Mouse (Mus musculus): Measurements from ENCODE around the gene Rasgrp2. TPM values are rescaled to one million over a fixed set of nuclear protein-coding genes. Genes with fewer than 3 reads are reported as not detected.

Gene Rasgrp2
- polyA plus RNA-seq (2015; fragmentation: Nextera tagmentation; extraction: Ambion mirVana) = 34.6 and 41.3 TPM in 2 replicates

DNA sequence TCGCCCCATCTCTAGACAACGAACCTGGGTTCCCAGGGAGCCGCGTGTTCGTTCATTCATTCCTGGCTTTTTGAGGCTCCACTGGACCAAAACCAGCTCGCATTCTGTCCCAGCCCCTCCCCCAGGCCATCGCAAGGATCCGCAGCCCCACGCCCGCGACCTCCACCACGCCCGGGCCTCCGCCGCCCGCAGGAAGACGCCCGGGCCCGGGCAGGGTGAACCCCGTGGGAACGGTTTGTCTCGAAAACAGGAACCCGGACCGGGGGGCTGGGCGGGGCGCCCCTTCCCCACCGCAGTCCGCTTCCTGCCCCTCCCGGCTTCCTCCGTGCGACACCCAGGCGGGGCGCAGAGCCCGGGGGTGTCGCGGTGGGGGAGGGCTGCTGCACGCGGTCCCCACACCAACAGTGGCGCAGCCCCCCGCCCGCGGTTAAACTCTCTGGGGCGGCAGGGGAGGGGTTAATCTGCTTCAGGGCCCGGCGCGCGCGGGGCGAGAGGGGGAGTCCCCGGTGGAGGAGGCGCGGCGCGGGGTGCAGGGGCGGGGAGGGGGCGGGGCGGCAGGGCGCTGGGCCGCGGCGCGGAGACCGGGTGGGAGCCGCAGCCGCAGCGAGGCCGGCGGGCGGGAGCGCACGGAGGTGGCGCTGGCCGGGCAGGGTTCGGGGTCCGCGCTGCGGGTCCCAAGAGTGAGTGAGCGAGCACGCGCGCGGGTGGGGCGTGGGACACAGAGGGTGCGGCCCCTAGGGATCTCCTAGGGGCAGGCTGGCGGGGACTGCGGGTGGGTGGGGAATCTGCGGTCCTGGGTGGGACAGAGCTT lies at the start of gene Rasgrp2:
Rasgrp2 (plus strand) TSS at position 56 of the 811 bp plus-strand sequence.
- peaks cover 21% of the 10 kb centered on the region for H3K27me3 ChIP-seq

GRCm38 (mm10) chr19:6351431-6352106 lies 47.6 kb upstream of the Rasgrp2 start:
- H3K36me3 ChIP-seq = peaks cover 32% of the 10 kb centered on the region
- H3K27ac ChIP-seq (replicated peaks) = no peak overlapping the region
- 58% methylated on average over 14 of the region's 14 CpGs for WGBS
- no peaks in the 10 kb centered on the region for H3K4me1 ChIP-seq
- no peak for ATAC-seq (replicated peaks)
- no peaks in the 10 kb centered on the region for H3K9me3 ChIP-seq
- H3K4me3 ChIP-seq = no peak overlapping the region
- no peak overlapping the region for H3K9ac ChIP-seq (replicated peaks)
- no peaks in the 10 kb centered on the region for H3K27me3 ChIP-seq
- no peak overlapping the region for H3K4me2 ChIP-seq (replicated peaks)

More for the DNA sequence above, at the start of gene Rasgrp2:
- H3K36me3 ChIP-seq = no peaks in the 10 kb centered on the region
- H3K9me3 ChIP-seq = no peaks in the 10 kb centered on the region
- peak; percentile 19 for ATAC-seq (replicated peaks)
- WGBS = under 1% methylated on average over 83 of the region's 87 CpGs
- peak within 1 kb of the TSS; percentile 72 for H3K27ac ChIP-seq (replicated peaks)
- H3K4me2 ChIP-seq (replicated peaks) = peak within 1 kb of the TSS; percentile 99
- H3K4me3 ChIP-seq = peak within 1 kb of the TSS; percentile 79
- peak within 1 kb of the TSS; percentile 63 for H3K9ac ChIP-seq (replicated peaks)
- H3K4me1 ChIP-seq = peaks cover 39% of the 10 kb centered on the region

GRCm38 (mm10) chr19:6352107-6352505 lies 47.0 kb upstream of the Rasgrp2 start:
- 89% methylated on average over 2 of the region's 2 CpGs for WGBS
- H3K36me3 ChIP-seq = peaks cover 26% of the 10 kb centered on the region
- ATAC-seq (replicated peaks) = no peak

DNA sequence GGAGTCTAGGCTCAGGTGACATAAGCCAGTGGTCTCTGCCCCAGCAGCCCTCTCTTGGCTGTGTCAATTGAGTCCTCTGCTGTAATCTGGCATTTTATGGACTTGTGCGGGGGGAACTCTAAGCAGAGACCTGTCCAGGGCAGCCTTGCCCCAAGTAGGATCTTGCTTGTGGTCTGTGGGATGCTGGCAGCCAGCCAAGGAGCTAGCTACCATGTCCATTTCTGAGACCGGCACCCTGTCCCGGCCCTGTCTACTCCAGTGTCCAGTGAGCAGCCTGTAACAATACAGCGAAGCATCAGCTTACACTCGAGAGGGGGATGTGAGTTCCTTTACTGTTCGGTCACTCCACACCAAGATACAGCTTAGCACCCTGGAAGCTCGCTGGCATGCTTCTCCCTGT lies 45.1 kb upstream of the Rasgrp2 start:
- no peak overlapping the region for H3K4me2 ChIP-seq (replicated peaks)
- no peak overlapping the region for H3K27ac ChIP-seq (replicated peaks)
- H3K9ac ChIP-seq (replicated peaks) = no peak overlapping the region
- ATAC-seq (replicated peaks) = no peak
- peaks cover 17% of the 10 kb centered on the region for H3K36me3 ChIP-seq
- H3K4me1 ChIP-seq = no peaks in the 10 kb centered on the region
- WGBS = 80% methylated on average over 7 of the region's 7 CpGs
- no peak overlapping the region for H3K4me3 ChIP-seq
- no peaks in the 10 kb centered on the region for H3K27me3 ChIP-seq
- no peaks in the 10 kb centered on the region for H3K9me3 ChIP-seq

More at GRCm38 (mm10) chr19:6352107-6352505, 47.0 kb upstream of the Rasgrp2 start:
- no peaks in the 10 kb centered on the region for H3K4me1 ChIP-seq
- H3K27ac ChIP-seq (replicated peaks) = no peak overlapping the region
- no peaks in the 10 kb centered on the region for H3K27me3 ChIP-seq
- H3K4me2 ChIP-seq (replicated peaks) = no peak overlapping the region
- no peak overlapping the region for H3K4me3 ChIP-seq
- H3K9me3 ChIP-seq = no peaks in the 10 kb centered on the region
- H3K9ac ChIP-seq (replicated peaks) = no peak overlapping the region

GRCm38 (mm10) chr19:6361291-6361690 lies 37.8 kb upstream of the Rasgrp2 start:
- peaks cover 9% of the 10 kb centered on the region for H3K36me3 ChIP-seq
- H3K4me1 ChIP-seq = peaks cover 25% of the 10 kb centered on the region
- no peaks in the 10 kb centered on the region for H3K9me3 ChIP-seq
- H3K27ac ChIP-seq (replicated peaks) = no peak overlapping the region
- H3K9ac ChIP-seq (replicated peaks) = no peak overlapping the region
- H3K4me3 ChIP-seq = no peak overlapping the region
- WGBS = 96% methylated on average over 3 of the region's 3 CpGs
- no peaks in the 10 kb centered on the region for H3K27me3 ChIP-seq
- no peak overlapping the region for H3K4me2 ChIP-seq (replicated peaks)
- ATAC-seq (replicated peaks) = no peak

DNA sequence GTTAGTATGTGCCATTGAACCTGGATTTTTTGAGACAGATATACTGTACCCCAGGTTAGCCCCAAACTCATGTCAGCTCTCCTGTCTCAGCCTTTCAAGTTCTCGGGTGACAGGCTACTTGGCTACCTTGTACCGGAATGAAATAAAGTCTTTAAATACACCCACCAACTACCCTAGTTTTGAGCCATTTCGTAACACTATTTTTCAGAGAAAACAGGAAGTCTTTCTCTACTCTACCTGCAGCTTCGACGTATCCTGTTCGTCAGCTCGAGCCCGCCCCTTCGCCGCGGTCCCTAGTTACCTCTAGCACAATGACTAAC lies 36.1 kb upstream of the Rasgrp2 start:
- ATAC-seq (replicated peaks) = no peak
- Histone ChIP-seq H3K4me2 (replicated peaks) (peak overlapping the region; percentile 53), H3K27ac (replicated peaks) (peak overlapping the region; percentile 98), H3K9ac (replicated peaks) (peak overlapping the region; percentile 42), H3K4me1 (peaks cover 38% of the 10 kb centered on the region), H3K27me3 (no peaks in the 10 kb centered on the region), H3K9me3 (no peaks in the 10 kb centered on the region), H3K4me3 (peak overlapping the region; percentile 90), H3K36me3 (peaks cover 27% of the 10 kb centered on the region)
- under 1% methylated on average over 11 of the region's 11 CpGs for WGBS

DNA sequence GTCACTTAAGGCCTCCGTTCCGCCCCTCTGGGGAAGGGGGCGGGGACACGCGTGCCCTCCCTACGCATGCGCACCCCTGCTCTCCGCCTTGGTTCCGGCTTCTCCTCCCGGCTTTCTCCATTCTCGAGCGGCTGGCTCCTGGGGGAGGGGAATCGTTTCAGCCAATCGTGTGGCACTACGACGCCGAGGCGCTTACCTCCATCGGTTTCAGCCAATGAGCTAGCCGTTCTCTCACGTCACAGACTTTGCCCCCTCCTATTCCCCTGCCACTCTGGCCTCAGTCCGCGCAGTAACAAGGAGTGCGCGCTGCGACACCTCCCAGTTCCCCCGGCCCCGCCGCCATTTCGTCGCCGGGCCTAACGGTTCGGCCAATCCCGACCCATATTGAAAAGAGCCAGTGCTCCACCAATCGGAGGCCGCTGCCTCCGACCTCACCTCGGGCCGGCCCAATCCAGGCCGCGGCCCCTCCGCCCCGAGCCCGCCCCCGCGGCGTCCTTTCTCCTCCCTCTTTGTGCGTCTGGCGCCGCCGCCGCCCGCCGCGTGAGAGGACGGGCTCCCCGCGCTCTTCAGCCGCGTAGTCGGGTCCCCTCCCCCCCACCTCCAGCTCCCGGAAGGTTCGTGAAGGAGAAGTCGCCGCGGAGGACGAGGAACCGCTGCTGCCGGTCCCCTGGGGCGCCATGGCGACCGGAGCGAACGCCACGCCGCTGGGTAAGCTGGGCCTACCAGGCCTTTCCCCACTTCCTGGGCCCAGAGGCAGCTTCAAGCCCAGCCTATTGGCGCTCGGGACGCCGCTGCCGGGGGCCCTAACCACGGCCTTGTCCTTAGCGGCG lies 35.5 kb upstream of the Rasgrp2 start, which contains the start of gene Sf1:
Sf1 (plus strand) TSS at position 280 of the 830 bp plus-strand sequence.
- H3K9ac ChIP-seq (replicated peaks) = peak within 1 kb of the TSS; percentile 96
- H3K9me3 ChIP-seq = no peaks in the 10 kb centered on the region
- H3K4me2 ChIP-seq (replicated peaks) = peak within 1 kb of the TSS; percentile 76
- peaks cover 44% of the 10 kb centered on the region for H3K4me1 ChIP-seq
- H3K36me3 ChIP-seq = peaks cover 33% of the 10 kb centered on the region
- H3K27me3 ChIP-seq = no peaks in the 10 kb centered on the region
- peak within 1 kb of the TSS; percentile 98 for H3K27ac ChIP-seq (replicated peaks)
- WGBS = under 1% methylated on average over 85 of the region's 85 CpGs
- ATAC-seq (replicated peaks) = peak; percentile 99
- H3K4me3 ChIP-seq = peak within 1 kb of the TSS; percentile 90

DNA sequence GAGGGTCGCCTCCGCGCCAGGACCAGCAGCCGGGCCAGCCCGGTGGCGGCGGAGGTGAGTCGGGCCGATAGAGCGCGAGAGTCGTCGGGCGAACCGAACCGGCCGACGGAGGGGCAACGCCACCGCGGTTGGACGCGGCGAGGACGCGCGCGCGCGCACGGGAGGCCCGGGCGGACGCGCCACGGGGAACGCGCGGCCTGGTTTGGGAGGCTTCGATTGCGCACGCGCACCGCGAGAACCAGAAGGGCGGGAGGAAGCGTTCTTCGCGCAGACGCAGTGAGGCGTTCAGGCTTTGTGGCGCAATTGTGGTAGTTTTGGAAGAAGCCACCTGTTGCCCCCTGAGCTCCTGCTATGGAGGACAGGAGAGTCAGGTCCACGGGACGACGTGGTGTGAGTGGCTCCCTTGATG lies 34.8 kb upstream of the Rasgrp2 start:
- Histone ChIP-seq H3K9ac (replicated peaks) (peak overlapping the region; percentile 96), H3K27ac (replicated peaks) (peak overlapping the region; percentile 98), H3K27me3 (no peaks in the 10 kb centered on the region), H3K36me3 (peaks cover 38% of the 10 kb centered on the region), H3K4me2 (replicated peaks) (peak overlapping the region; percentile 76), H3K4me3 (peak overlapping the region; percentile 90), H3K4me1 (peaks cover 44% of the 10 kb centered on the region), H3K9me3 (no peaks in the 10 kb centered on the region)
- under 1% methylated on average over 55 of the region's 55 CpGs for WGBS
- ATAC-seq (replicated peaks) = peak; percentile 1; the same call in 1 of the 2 replicates

DNA sequence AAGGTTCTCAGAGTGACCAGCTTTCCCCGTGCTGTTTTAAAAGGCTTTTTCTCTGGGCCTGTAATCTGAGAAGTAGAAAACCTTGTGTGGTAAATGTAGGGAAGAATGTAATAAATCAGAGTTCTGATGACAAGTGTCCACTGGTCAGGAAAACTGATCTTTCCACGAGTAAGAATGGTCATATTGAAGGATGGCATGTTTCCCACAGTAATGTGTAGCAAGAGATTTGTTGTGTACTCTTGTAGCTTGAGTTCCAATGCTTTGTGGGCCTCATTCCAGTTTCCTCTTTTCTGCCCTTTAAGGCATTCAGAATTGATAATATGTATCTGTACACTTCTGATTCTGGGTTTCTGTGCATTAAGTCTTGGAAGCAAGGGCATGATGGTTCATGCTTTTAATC lies 34.3 kb upstream of the Rasgrp2 start:
- Histone ChIP-seq H3K4me2 (replicated peaks) (peak overlapping the region; percentile 76), H3K27me3 (no peaks in the 10 kb centered on the region), H3K36me3 (peaks cover 44% of the 10 kb centered on the region), H3K4me1 (peaks cover 44% of the 10 kb centered on the region), H3K9ac (replicated peaks) (peak overlapping the region; percentile 96), H3K4me3 (peak overlapping the region; percentile 90), H3K27ac (replicated peaks) (no peak overlapping the region), H3K9me3 (no peaks in the 10 kb centered on the region)
- no peak for ATAC-seq (replicated peaks)
- WGBS = 5% methylated on average over 2 of the region's 2 CpGs

DNA sequence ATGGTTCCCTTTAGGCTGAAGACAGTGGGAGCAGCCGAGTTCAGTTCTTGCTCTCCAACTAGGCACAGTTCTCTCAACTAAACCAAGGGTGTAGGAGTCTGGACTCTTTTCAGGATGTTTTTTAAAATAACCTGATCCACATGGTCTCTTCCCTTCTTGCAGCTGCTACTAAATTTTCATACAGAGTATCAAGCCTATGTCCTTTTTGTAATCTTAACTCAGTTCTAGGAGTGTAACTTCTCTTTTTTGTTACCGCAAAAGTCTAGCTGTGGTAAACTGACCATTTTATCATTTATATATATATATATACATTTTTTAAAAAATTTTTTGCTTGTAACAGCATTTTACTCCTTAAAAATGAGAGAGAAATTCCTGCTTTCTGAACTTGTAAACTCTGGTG lies 29.0 kb upstream of the Rasgrp2 start:
- H3K9me3 ChIP-seq = no peaks in the 10 kb centered on the region
- H3K4me3 ChIP-seq = no peak overlapping the region
- H3K4me1 ChIP-seq = peaks cover 30% of the 10 kb centered on the region
- H3K4me2 ChIP-seq (replicated peaks) = no peak overlapping the region
- H3K27ac ChIP-seq (replicated peaks) = no peak overlapping the region
- WGBS = 86% methylated on average over 2 of the region's 2 CpGs
- peaks cover 96% of the 10 kb centered on the region for H3K36me3 ChIP-seq
- ATAC-seq (replicated peaks) = no peak
- no peaks in the 10 kb centered on the region for H3K27me3 ChIP-seq
- H3K9ac ChIP-seq (replicated peaks) = no peak overlapping the region

- Histone ChIP-seq H3K9me3 (no peaks in the 10 kb centered on the region), H3K9ac (replicated peaks) (no peak overlapping the region), H3K27me3 (no peaks in the 10 kb centered on the region), H3K4me3 (no peak overlapping the region), H3K36me3 (peaks cover 98% of the 10 kb centered on the region), H3K4me1 (peaks cover 11% of the 10 kb centered on the region), H3K27ac (replicated peaks) (no peak overlapping the region), H3K4me2 (replicated peaks) (no peak overlapping the region)
- 92% methylated on average over 3 of the region's 3 CpGs for WGBS
- no peak for ATAC-seq (replicated peaks)
Observed at GRCm38 (mm10) chr19:6372433-6372832, 26.7 kb upstream of the Rasgrp2 start.

Measured in forebrain, embryonic 15.5 days (tissue).